ENCODE assay signal across 8 mouse cellular contexts in the genomic region with DNA sequence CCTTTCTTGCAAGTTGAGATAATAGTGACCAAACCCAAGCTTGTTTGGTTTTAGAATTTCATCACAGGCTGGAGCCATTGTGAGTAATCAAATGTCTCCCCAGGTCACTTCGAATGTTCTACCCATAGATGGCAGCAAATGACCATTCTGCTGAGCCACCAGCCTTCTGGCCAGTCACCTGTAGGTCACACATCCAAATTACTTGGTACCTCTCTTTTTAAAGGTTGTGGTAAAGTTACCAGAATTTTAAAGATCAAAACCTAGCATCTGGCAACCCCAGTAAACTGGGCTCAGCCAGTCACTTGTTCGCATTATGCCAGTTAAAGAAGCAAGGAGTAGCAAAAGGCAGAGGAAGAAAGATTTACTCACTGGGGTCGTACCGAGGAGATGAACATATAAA. TPM values are rescaled to one million over a fixed set of nuclear protein-coding genes. Genes with fewer than 3 reads are reported as not detected.
DNase-seq lines count a peak whose midpoint lies in the region; ATAC-seq and TF ChIP-seq lines count a peak whose summit lies in the region.

No protein-coding gene starts in this region.

- peak; percentile 89 for TF ChIP-seq CTCF in left cerebral cortex, adult 2 months (IDR thresholded peaks at IDR 0.05)
- peak; percentile 66 for TF ChIP-seq CTCF in bone marrow, adult 2 months (IDR thresholded peaks at IDR 0.05; ENCODE audit: control insufficient read depth, insufficient read depth, low read length)

- WGBS in bone marrow, adult 2 months = 56% methylated on average over 4 of the region's 4 CpGs
- WGBS in embryonic facial prominence, embryonic 14.5 days = 64% methylated on average over 4 of the region's 4 CpGs

- no peak for ATAC-seq in embryonic facial prominence, embryonic 14.5 days (ENCODE audit: low read depth)
- ATAC-seq in neutrophil, adult 5-6 weeks (ENCODE audit: extremely low read depth, insufficient number of reproducible peaks, low FRiP score, poor library complexity, severe bottlenecking) = 0 out of 2 replicates have a peak, but pooled peaks have one; percentile 41

- no peaks in the 10 kb centered on the region for H3K36me3 ChIP-seq in embryonic facial prominence, embryonic 14.5 days (ENCODE audit: control insufficient read depth, insufficient read depth, low read length)

- no peak overlapping the region for H3K4me3 ChIP-seq in left cerebral cortex, adult 2 months
- H3K4me3 ChIP-seq in bone marrow, adult 2 months (replicated peaks; ENCODE audit: control insufficient read depth, low read depth, low read length) = no peak overlapping the region
- no peak overlapping the region for H3K4me3 ChIP-seq in embryonic facial prominence, embryonic 14.5 days (ENCODE audit: low read depth, low read length)

- no peaks in the 10 kb centered on the region for H3K4me1 ChIP-seq in bone marrow, adult 2 months (ENCODE audit: control insufficient read depth, insufficient read depth, low read length)
- no peaks in the 10 kb centered on the region for H3K4me1 ChIP-seq in embryonic facial prominence, embryonic 14.5 days (ENCODE audit: control insufficient read depth, insufficient read depth, low read length)

- no peak overlapping the region for H3K27ac ChIP-seq in left cerebral cortex, adult 2 months
- H3K27ac ChIP-seq in bone marrow, adult 2 months (ENCODE audit: control insufficient read depth, insufficient read depth, low read depth, low read length, poor library complexity) = no peak overlapping the region
- no peak overlapping the region for H3K27ac ChIP-seq in embryonic facial prominence, embryonic 14.5 days (replicated peaks; ENCODE audit: low read depth, low read length)

- peak in 1 of 2 experiments; percentile 43 for DNase-seq in left cerebral cortex, adult 2 months (ENCODE audit: extremely low spot score in 1 of 2, low spot score in 2 of 2)
- DNase-seq in left cerebral cortex, adult 11 months (ENCODE audit: low spot score) = no peak
- DNase-seq in ES-CJ7 (ENCODE audit: low read depth, low spot score) = peak; percentile 70
- DNase-seq in embryonic facial prominence, embryonic 14.5 days (ENCODE audit: low spot score) = peak; percentile 61
- peak; percentile 55 to 57 for DNase-seq in kidney, postnatal 25 days
- no peak for DNase-seq in left cerebral cortex, adult 8-10 months (ENCODE audit: low spot score in 2 of 2)

- intact Hi-C loops in left cerebral cortex, adult 2 months (cut with DNase I) = loop anchor here (1.0 kb wide), 2 partner anchors 130 to 143 kb away; no protein-coding TSS in a partner anchor

- H3K9me3 ChIP-seq in embryonic facial prominence, embryonic 14.5 days (ENCODE audit: control insufficient read depth, low read length) = no peaks in the 10 kb centered on the region

- no peak for TF ChIP-seq POLR2A in bone marrow, adult 2 months (IDR thresholded peaks at IDR 0.05; ENCODE audit: borderline replicate concordance, control insufficient read depth, low read depth, low read length)

- no peak overlapping the region for H3K9ac ChIP-seq in embryonic facial prominence, embryonic 14.5 days (ENCODE audit: low read depth, low read length)

- H3K4me2 ChIP-seq in embryonic facial prominence, embryonic 14.5 days (ENCODE audit: low read depth, low read length) = no peak overlapping the region

- H3K27me3 ChIP-seq in embryonic facial prominence, embryonic 14.5 days (replicated peaks; ENCODE audit: control insufficient read depth, insufficient read depth, low read length) = no peaks in the 10 kb centered on the region; the same call in 1 of the 2 replicates

RNA-seq across cellular contexts. Expression of gene Rnf182, which starts 19.6 kb away (rescaled TPM):
- 1 to 10 TPM; 7.6 to 7.8 TPM for total RNA-seq in left cerebral cortex, adult 2 months (2021)
- polyA plus RNA-seq in bone marrow, adult 2 months (2011; ENCODE audit: insufficient read depth, insufficient read length, low replicate concordance, missing spikeins) = 0.45 TPM in 1 of 2 replicates, not detected in the other
- 7.8 and 8.2 TPM in 2 replicates for polyA plus RNA-seq in embryonic facial prominence, embryonic 14.5 days (2014; fragmentation: Nextera tagmentation; extraction: Ambion mirVana)
- not detected in 2 replicates for total RNA-seq in neutrophil, adult 5-6 weeks (2017)
- 1 to 10 TPM; 6.6 to 7.9 (median 7.1) TPM for total RNA-seq in left cerebral cortex, adult 8-10 months (2022)

RNA-seq across cellular contexts. Expression of gene Mcur1, which starts 35.9 kb away (rescaled TPM):
- total RNA-seq in left cerebral cortex, adult 2 months (2021) = 10 to 100 TPM; 15.8 to 17.8 TPM
- polyA plus RNA-seq in bone marrow, adult 2 months (2011; ENCODE audit: insufficient read depth, insufficient read length, low replicate concordance, missing spikeins) = 11.4 and 13.5 TPM in 2 replicates
- polyA plus RNA-seq in embryonic facial prominence, embryonic 14.5 days (2014; fragmentation: Nextera tagmentation; extraction: Ambion mirVana) = 14.5 and 15.5 TPM in 2 replicates
- total RNA-seq in neutrophil, adult 5-6 weeks (2017) = 24.2 and 32.5 TPM in 2 replicates
- 10 to 100 TPM; 16.3 to 19.9 (median 19.1) TPM for total RNA-seq in left cerebral cortex, adult 8-10 months (2022)

Comparison
In these comparisons a context has a peak if more than half of its experiments do, and no peak if none do; other contexts are left out.
1. DNase-seq: peak in ES-CJ7 (single experiment), embryonic facial prominence, embryonic 14.5 days (single experiment) and kidney, postnatal 25 days (2 of 2); none in left cerebral cortex, adult 11 months (single experiment) and left cerebral cortex, adult 8-10 months (0 of 2).